Mouse (Mus musculus): ENCODE measurements around the gene Spsb4. TPM values are rescaled to one million over a fixed set of nuclear protein-coding genes. Genes with fewer than 3 reads are reported as not detected.

Gene Spsb4
- 0.74 TPM for polyA plus RNA-seq (2014; fragmentation: Illumina TruSeq; extraction: RNeasy Lipid Tissue Mini Kit (QIAGEN cat#74804); ENCODE audit: low read depth, low replicate concordance)

DNA sequence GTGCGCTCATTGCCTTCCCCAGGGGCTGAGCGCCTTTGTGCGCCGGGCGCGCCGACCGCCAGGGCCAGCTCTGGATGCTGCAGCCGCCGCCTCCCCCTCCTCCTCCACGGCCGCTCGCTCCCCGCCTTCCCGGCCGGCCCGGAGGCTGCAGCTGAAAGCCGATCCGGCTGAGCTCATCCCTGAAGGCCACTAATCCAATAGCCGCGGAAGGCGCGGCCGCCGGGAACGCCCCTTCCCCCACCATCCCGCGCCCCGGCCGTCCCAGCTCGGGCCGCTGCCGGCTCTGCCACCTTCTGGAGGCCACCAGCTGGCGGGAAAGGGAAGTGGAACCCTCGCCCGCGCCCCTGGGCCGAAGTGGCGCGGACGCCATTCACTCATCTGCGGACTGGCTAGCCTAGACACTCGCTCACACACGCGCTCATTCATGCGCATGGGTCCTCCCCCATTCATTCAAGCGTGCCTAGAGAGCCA, at the start of gene Spsb4:
Spsb4 (minus strand) TSS at position 167 of the 471 bp plus-strand sequence.

Other genes with a start within 250 kb of the Spsb4 start
- gene Pxylp1, start 126.2 kb downstream of the Spsb4 start, polyA plus RNA-seq (2014; fragmentation: Illumina TruSeq; extraction: RNeasy Lipid Tissue Mini Kit (QIAGEN cat#74804); ENCODE audit: low read depth, low replicate concordance): 4.4 TPM
- 4.2 TPM for gene Slc25a36, start 92.3 kb upstream of the Spsb4 start, polyA plus RNA-seq (2014; fragmentation: Illumina TruSeq; extraction: RNeasy Lipid Tissue Mini Kit (QIAGEN cat#74804); ENCODE audit: low read depth, low replicate concordance)